Mouse (Mus musculus): ENCODE measurements around the gene Akt1.

The Akt1 gene

GRCm38 (mm10) chr12:112661327-112661605 lies 13.4 kb downstream of the Akt1 start:
- DNase-seq (ENCODE audit: low spot score), result no peak

GRCm38 (mm10) chr12:112660576-112661326 lies 13.9 kb downstream of the Akt1 start:
- DNase-seq (ENCODE audit: low spot score), result no peak

- DNase-seq (ENCODE audit: low spot score), result peak; percentile 75
Measured at GRCm38 (mm10) chr12:112659109-112659508, 15.6 kb downstream of the Akt1 start.

- no peak for DNase-seq (ENCODE audit: low spot score)
Measured at GRCm38 (mm10) chr12:112658619-112659018, 16.1 kb downstream of the Akt1 start.

GRCm38 (mm10) chr12:112654076-112654475 lies 20.6 kb downstream of the Akt1 start:
- no peak for DNase-seq (ENCODE audit: low spot score)

- DNase-seq (ENCODE audit: low spot score), result peak; percentile 79
Measured at GRCm38 (mm10) chr12:112653157-112653824, 21.4 kb downstream of the Akt1 start.

- no peak for DNase-seq (ENCODE audit: low spot score)
Measured at GRCm38 (mm10) chr12:112651778-112652439, 22.8 kb downstream of the Akt1 start.

- no peak for DNase-seq (ENCODE audit: low spot score)
Measured at GRCm38 (mm10) chr12:112648081-112648480, 26.6 kb downstream of the Akt1 start.

GRCm38 (mm10) chr12:112646139-112646538 lies 28.5 kb downstream of the Akt1 start:
- DNase-seq (ENCODE audit: low spot score), result no peak

- DNase-seq (ENCODE audit: low spot score), result no peak
Measured at GRCm38 (mm10) chr12:112644855-112645506, 29.7 kb downstream of the Akt1 start.

GRCm38 (mm10) chr12:112644180-112644854 lies 30.4 kb downstream of the Akt1 start, which contains the start of gene Siva1:
Gene Siva1, plus strand, starts transcription at chr12:112644679.
- DNase-seq (ENCODE audit: low spot score), result peak; percentile 99

- DNase-seq (ENCODE audit: low spot score), result no peak
Measured at GRCm38 (mm10) chr12:112643126-112643525, 31.6 kb downstream of the Akt1 start.

- DNase-seq (ENCODE audit: low spot score), result no peak
Measured at GRCm38 (mm10) chr12:112639526-112639925, 35.2 kb downstream of the Akt1 start.

GRCm38 (mm10) chr12:112633686-112634085 lies 41.0 kb downstream of the Akt1 start:
- DNase-seq (ENCODE audit: low spot score), result no peak

GRCm38 (mm10) chr12:112632907-112633306 lies 41.8 kb downstream of the Akt1 start:
- DNase-seq (ENCODE audit: low spot score), result no peak

- no peak for DNase-seq (ENCODE audit: low spot score)
Measured at GRCm38 (mm10) chr12:112632084-112632777, 42.5 kb downstream of the Akt1 start.

GRCm38 (mm10) chr12:112631472-112631871 lies 43.2 kb downstream of the Akt1 start:
- DNase-seq (ENCODE audit: low spot score), result no peak

GRCm38 (mm10) chr12:112630796-112631195 lies 43.9 kb downstream of the Akt1 start:
- no peak for DNase-seq (ENCODE audit: low spot score)

- no peak for DNase-seq (ENCODE audit: low spot score)
Measured at GRCm38 (mm10) chr12:112630029-112630428, 44.7 kb downstream of the Akt1 start.

GRCm38 (mm10) chr12:112628928-112629721 lies 45.6 kb downstream of the Akt1 start:
- DNase-seq (ENCODE audit: low spot score), result peak; percentile 19

- no peak for DNase-seq (ENCODE audit: low spot score)
Measured at GRCm38 (mm10) chr12:112628197-112628596, 46.5 kb downstream of the Akt1 start.
